13 mouse cellular contexts compared by ENCODE assay signal in the genomic region with DNA sequence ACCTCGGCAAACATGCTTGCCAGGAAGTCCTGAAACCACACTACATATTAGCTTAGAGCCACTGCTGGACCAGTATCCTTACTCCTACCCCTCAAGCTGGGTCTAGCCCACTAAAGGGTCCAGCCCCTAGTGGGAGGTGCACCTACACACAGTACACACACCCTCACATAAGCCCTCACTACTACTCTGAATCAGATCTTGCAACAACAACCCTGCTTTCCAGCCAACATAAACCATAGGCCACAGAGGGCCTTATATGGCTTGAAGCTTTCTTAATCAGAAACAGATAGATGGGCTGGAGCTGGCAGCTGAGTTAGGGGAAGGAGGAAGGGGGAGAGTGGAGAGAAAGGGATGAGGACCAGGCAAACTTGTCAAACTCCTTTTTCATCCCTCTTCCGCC. TPM values are rescaled to one million over a fixed set of nuclear protein-coding genes. Genes with fewer than 3 reads are reported as not detected.
DNase-seq lines count a peak whose midpoint lies in the region; ATAC-seq lines count a peak whose summit lies in the region.
"Had no signal": no experiment of that assay in that cellular context is flagged by ENCODE, and none has a peak within 500 bp of the region (broad histone marks: within the 10 kb centered on the region; RNA-seq: fewer than 3 reads in every experiment).

No protein-coding gene starts in this region.

- H3K27ac ChIP-seq in kidney, embryonic 14.5 days (ENCODE audit: low read depth, low read length): no peak overlapping the region
- peak overlapping the region; percentile 73 for H3K27ac ChIP-seq in embryonic facial prominence, embryonic 10.5 days (replicated peaks)
- H3K27ac ChIP-seq in limb, embryonic 11.5 days (replicated peaks; ENCODE audit: low read depth, low read length): 0 out of 2 replicates have a peak overlapping the region, but pooled peaks have one; percentile 25
- H3K27ac ChIP-seq: forebrain, embryonic 13.5 days had no signal

- H3K9me3 ChIP-seq in kidney, embryonic 14.5 days (ENCODE audit: control insufficient read depth, low read length): no peaks in the 10 kb centered on the region
- no peaks in the 10 kb centered on the region for H3K9me3 ChIP-seq in embryonic facial prominence, embryonic 10.5 days
- H3K9me3 ChIP-seq in limb, embryonic 11.5 days (ENCODE audit: control insufficient read depth, low read length): no peaks in the 10 kb centered on the region
- H3K9me3 ChIP-seq: forebrain, embryonic 13.5 days had no signal

- H3K36me3 ChIP-seq in kidney, embryonic 14.5 days (ENCODE audit: control insufficient read depth, insufficient read depth, low read length): no peaks in the 10 kb centered on the region
- no peaks in the 10 kb centered on the region for H3K36me3 ChIP-seq in embryonic facial prominence, embryonic 10.5 days (replicated peaks)
- H3K36me3 ChIP-seq in limb, embryonic 11.5 days (ENCODE audit: control insufficient read depth, insufficient read depth, low read length): no peaks in the 10 kb centered on the region

- no peak overlapping the region for H3K9ac ChIP-seq in kidney, embryonic 14.5 days (ENCODE audit: low read depth, low read length)
- no peak overlapping the region for H3K9ac ChIP-seq in limb, embryonic 11.5 days (ENCODE audit: low read length)
- H3K9ac ChIP-seq: forebrain, embryonic 13.5 days had no signal

- no peak overlapping the region for H3K4me3 ChIP-seq in kidney, embryonic 14.5 days (ENCODE audit: low read length)
- H3K4me3 ChIP-seq in embryonic facial prominence, embryonic 10.5 days: peak overlapping the region; percentile 21; the same call in 1 of the 2 replicates
- H3K4me3 ChIP-seq in limb, embryonic 11.5 days (ENCODE audit: low read depth, low read length): no peak overlapping the region
- H3K4me3 ChIP-seq: forebrain, embryonic 13.5 days had no signal

- peaks cover 19% of the 10 kb centered on the region for H3K4me1 ChIP-seq in kidney, embryonic 14.5 days (ENCODE audit: control insufficient read depth, insufficient read depth, low read length)
- H3K4me1 ChIP-seq in embryonic facial prominence, embryonic 10.5 days: peaks cover 25% of the 10 kb centered on the region
- peaks cover 18% of the 10 kb centered on the region for H3K4me1 ChIP-seq in limb, embryonic 11.5 days (ENCODE audit: control insufficient read depth, insufficient read depth, low read length)

- 72% methylated on average over 2 of the region's 2 CpGs for WGBS in kidney, embryonic 14.5 days
- 62% methylated on average over 2 of the region's 2 CpGs for WGBS in embryonic facial prominence, embryonic 10.5 days
- WGBS in limb, embryonic 11.5 days: 37% methylated on average over 2 of the region's 2 CpGs

- peak; percentile 28 for DNase-seq in embryo, embryonic 10 days (ENCODE audit: low spot score)
- no peak for DNase-seq in embryo, embryonic 9.5 days (ENCODE audit: extremely low spot score)
- no peak for DNase-seq in kidney, adult 18-20 months
- peak; percentile 50 for DNase-seq in embryonic facial prominence, embryonic 10.5 days (ENCODE audit: low spot score)
- no peak for DNase-seq in limb, embryonic 11.5 days (ENCODE audit: low spot score)
- no peak for DNase-seq in thymus, postnatal 4 days
- DNase-seq in left cerebral cortex, adult 8-10 months (ENCODE audit: low spot score in 2 of 2): no peak
- DNase-seq: adrenal gland, adult 8-10 months; kidney, adult 9 months; lung, adult 2 months; thymus, postnatal 25 days had no signal

- no peak overlapping the region for H3K4me2 ChIP-seq in kidney, embryonic 14.5 days (replicated peaks; ENCODE audit: low read depth, low read length)
- no peak overlapping the region for H3K4me2 ChIP-seq in limb, embryonic 11.5 days (ENCODE audit: low read depth, severe bottlenecking)
- H3K4me2 ChIP-seq: forebrain, embryonic 13.5 days had no signal

- H3K27me3 ChIP-seq in kidney, embryonic 14.5 days (ENCODE audit: control insufficient read depth, insufficient read depth, low read length): no peaks in the 10 kb centered on the region
- H3K27me3 ChIP-seq in embryonic facial prominence, embryonic 10.5 days (replicated peaks; ENCODE audit: low read depth, poor library complexity, severe bottlenecking): no peaks in the 10 kb centered on the region
- no peaks in the 10 kb centered on the region for H3K27me3 ChIP-seq in limb, embryonic 11.5 days (ENCODE audit: control insufficient read depth, insufficient read depth, low read length)
- H3K27me3 ChIP-seq: forebrain, embryonic 13.5 days had no signal

- peak; percentile 53; the same call in 1 of the 2 replicates for ATAC-seq in kidney, embryonic 14.5 days (ENCODE audit: low FRiP score, low TSS enrichment)
- no peak for ATAC-seq in limb, embryonic 11.5 days (ENCODE audit: insufficient number of reproducible peaks, low FRiP score, low TSS enrichment, low read depth)
- ATAC-seq: forebrain, embryonic 13.5 days had no signal

RNA-seq across cellular contexts. Expression of a gene that starts 8.0 kb away (rescaled TPM):
- polyA plus RNA-seq in kidney, embryonic 14.5 days (2014; fragmentation: Nextera tagmentation; extraction: Ambion mirVana): 12.0 and 20.2 TPM in 2 replicates
- 16.9 and 17.1 TPM in 2 replicates for polyA plus RNA-seq in embryonic facial prominence, embryonic 10.5 days (2016; fragmentation: Nextera tagmentation; extraction: Ambion mirVana)
- polyA plus RNA-seq in limb, embryonic 11.5 days (2014; fragmentation: Nextera tagmentation; extraction: Ambion mirVana): 9.8 and 11.3 TPM in 2 replicates
- 10 to 100 TPM; 41.6 to 46.5 (median 43.0) TPM for total RNA-seq in left cerebral cortex, adult 8-10 months (2022)

Comparison
In these comparisons a context has a peak if more than half of its experiments do, and no peak if none do; other contexts are left out.
1. DNase-seq: peak in embryo, embryonic 10 days (single experiment) and embryonic facial prominence, embryonic 10.5 days (single experiment); none in embryo, embryonic 9.5 days (single experiment), kidney, adult 18-20 months (single experiment), limb, embryonic 11.5 days (single experiment), thymus, postnatal 4 days (single experiment) and left cerebral cortex, adult 8-10 months (0 of 2).